Mouse (Mus musculus): ENCODE measurements around the gene Fxyd3.

DNA sequence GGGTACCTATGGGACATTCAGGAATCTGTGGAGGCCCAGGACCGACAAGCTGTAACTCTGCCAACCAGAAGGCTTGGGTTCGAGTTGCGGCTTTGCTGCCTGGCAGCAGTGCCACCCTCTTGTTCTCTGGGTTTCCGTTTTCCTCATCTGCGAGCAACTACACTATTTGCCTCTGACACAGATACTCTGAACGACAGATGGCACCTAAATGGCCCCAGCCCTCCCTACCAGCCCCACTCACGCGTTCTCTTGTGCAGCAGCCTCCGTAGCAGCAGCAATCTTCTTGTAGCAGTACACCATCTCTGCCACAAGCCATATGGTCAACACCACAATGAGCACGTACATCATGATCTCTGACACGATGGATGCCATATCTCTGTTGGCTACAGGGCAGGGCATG, 41.0 kb upstream of the Fxyd3 start:
- TF ChIP-seq CTCF (IDR thresholded peaks at IDR 0.05; ENCODE audit: extremely low read depth, insufficient read length, insufficient replicate concordance, low read depth, low read length) = no peak
- no peak for TF ChIP-seq POLR2A (IDR thresholded peaks at IDR 0.05; ENCODE audit: low read depth, low read length)
